Mouse (Mus musculus): ENCODE measurements around the gene Atxn1.

Atxn1 gene

GRCm38 (mm10) chr13:45931891-45932290 is 32.9 kb downstream of the Atxn1 start:
- no peak for DNase-seq (ENCODE audit: extremely low read depth, low read depth, low spot score)

DNA sequence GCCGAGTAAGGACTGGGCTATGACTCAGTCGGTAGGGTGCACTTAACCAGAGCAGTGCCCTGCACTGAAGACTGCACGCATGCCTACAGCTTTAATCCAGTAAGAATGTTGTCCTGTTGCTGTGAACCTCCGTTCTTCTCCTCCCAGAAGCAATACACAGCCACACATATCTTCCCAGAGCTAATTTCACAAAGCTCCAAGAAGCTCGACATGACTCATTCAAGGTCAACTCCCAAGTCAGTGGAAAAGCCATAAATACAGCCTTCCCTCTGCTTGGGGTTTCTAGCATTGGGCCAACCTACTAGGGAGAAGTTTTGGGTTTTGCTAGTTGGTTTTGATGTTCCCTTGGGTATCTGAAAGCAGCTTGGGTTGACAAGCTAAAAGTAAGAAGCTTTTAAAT is 33.6 kb downstream of the Atxn1 start:
- DNase-seq (ENCODE audit: extremely low read depth, low read depth, low spot score), result no peak

GRCm38 (mm10) chr13:45929744-45930143 is 35.1 kb downstream of the Atxn1 start:
- DNase-seq (ENCODE audit: extremely low read depth, low read depth, low spot score), result no peak

GRCm38 (mm10) chr13:45925294-45925693 is 39.5 kb downstream of the Atxn1 start:
- DNase-seq (ENCODE audit: extremely low read depth, low read depth, low spot score), result no peak

DNA sequence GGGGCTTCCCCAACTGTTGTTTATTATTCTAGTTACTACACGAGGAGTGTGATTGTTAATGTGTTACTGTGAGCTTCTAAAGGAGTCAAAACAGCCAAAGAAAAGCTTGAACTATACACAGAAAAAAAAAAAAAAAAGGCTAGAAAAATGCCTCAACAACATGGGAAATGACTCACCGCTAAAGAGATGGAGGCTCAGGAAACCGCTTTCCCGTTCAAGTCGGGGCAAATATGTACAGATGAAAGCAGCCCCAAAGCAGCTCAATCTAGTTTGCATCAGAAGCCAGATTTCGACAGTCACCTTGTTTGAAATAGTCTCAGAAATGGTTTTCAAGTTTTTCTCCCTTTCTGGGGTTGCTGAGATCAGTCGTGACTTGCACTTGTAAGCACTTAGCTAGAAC is 40.3 kb downstream of the Atxn1 start:
- DNase-seq (ENCODE audit: extremely low read depth, low read depth, low spot score), result no peak

DNA sequence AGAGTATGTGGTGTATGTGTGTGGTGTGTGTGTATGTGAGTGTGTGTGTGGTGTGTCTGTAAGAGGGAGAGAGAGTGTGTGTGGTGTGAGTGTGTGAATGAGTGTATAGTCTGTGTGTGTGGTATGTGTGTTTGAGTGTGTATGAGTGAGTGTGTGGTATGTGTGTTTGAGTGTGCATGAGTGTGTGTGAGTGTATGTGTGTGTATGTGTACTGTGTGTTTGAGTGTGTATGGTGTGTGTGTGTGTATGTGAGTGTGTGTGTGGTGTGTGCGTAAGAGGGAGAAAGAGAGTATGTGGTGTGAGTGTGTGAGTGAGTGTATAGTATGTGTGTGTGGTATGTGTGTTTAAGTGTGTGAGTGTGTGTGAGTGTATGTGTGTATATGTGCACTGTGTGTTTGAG is 41.7 kb downstream of the Atxn1 start:
- DNase-seq (ENCODE audit: extremely low read depth, low read depth, low spot score), result no peak

DNA sequence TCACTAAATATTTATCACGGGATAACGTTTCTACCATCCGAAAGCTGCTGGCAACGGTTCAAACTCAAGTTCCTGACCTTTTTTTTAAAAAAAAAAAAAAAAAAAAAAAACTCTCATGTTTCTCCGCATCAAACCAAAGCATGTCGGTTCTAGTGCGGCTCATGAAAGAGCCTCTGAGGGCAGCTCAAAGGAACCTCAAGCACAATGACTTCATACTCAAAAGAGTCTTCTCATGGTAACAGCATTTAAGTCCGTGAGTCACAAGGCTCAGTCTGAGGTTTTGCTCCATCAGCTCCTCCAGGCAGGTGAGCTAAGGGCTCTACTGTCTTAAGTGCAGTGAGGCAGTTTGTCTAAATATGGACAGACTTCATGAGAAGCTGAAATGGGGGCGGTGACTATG is 42.3 kb downstream of the Atxn1 start:
- no peak for DNase-seq (ENCODE audit: extremely low read depth, low read depth, low spot score)

- no peak for DNase-seq (ENCODE audit: extremely low read depth, low read depth, low spot score)
Observed at GRCm38 (mm10) chr13:45918956-45919711, 45.7 kb downstream of the Atxn1 start.

- DNase-seq (ENCODE audit: extremely low read depth, low read depth, low spot score), result no peak
Observed at GRCm38 (mm10) chr13:45918006-45918380, 46.8 kb downstream of the Atxn1 start.

DNA sequence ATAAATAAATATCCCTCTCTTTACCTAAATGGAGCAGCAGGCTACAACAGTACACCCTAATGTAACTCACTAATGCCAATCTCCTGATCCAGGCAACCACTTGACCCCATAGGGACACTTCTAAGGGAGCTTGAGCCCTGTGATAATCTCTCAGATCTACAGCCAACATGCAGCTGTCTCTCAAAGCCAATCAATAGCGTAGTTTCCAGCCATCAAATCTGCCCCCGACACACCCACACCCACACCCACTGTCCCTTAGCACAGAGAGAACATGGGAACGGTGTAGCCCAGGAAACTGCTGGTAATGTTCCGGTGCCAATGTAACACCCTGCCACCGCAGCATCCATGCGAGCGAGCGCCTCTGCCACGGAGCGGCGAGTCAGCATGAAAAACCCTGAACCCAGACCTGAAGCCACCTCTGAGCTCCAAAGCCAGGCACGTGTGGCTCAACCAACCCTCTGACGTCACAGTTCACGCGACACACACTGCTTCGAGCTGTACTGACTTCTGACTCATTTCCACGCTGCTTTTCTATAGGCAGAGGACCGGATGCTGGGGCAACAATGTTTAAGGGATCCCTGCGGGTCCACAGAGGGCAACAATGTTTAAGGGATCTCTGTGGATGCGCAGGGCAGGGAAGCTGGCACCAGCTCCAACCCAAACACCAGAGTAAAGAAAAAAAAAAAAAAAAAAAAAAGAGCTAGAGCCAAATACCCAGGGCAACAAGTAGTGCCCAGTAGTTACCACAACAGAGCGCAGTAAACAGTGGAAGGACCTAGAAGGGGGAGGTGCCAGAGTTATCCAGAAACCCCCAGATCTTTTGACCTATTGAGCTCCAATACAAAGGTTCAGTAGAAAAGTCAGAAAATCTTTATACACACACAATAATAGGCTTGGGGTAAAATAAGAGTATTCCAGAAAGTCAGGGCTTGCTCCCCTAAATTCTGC is 47.5 kb downstream of the Atxn1 start:
- DNase-seq (ENCODE audit: extremely low read depth, low read depth, low spot score), result no peak

- no peak for DNase-seq (ENCODE audit: extremely low read depth, low read depth, low spot score)
Observed at GRCm38 (mm10) chr13:45915921-45916320, 48.9 kb downstream of the Atxn1 start.

DNA sequence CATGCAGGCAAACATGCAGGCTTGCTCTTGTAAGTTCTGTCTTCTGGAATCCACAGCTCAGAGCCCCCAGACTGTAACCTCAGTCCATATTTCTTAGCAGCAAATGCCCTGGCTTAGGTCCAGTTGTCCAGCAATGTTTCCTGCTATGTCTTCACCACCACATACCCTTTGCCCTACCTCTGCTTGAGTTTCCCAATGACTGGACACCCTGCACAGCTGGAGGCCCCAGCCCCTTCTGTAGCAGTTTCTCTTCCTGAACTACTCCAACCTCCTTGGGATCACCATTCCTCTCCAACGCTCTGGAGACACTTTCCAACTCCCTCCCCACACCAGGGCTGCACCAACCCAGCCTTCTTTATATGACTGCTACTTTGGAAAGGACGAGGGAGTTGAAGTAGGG is 49.8 kb downstream of the Atxn1 start:
- DNase-seq (ENCODE audit: extremely low read depth, low read depth, low spot score), result no peak

DNA sequence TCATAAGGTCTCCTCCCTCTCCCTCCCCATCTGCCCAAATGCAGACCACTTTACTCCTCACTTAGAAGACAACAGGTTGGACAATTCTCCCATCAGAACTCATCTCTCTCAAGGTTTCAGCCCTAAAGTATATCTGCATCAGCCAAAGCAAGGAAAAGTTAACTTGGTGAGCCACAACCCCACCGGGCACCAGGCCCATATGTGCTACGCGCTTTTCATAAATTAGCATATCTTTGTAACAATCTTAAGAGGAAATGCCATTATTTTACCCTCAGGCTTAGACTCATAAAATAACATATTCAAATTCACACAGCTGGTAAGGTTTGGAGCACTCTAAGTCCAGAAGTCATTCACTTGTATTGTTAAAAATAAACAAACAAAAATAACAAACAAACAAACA is 50.7 kb downstream of the Atxn1 start:
- no peak for DNase-seq (ENCODE audit: extremely low read depth, low read depth, low spot score)

DNA sequence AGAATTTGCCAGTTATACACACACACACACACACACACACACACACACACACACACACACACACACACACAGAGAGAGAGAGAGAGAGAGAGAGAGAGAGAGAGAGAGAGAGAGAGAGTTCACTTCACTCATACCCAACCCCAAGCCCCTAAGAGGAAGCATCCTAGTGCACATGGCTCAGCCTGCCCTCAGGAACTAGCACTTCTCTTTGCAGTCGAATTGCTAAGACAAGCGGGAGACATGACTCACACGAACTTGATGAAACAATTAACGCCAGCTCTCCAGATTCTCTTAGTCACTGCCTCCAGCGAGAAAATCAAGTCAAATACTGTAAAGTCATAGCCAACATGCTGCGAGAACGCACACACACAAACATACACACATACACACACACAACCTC is 53.0 kb downstream of the Atxn1 start:
- no peak for DNase-seq (ENCODE audit: extremely low read depth, low read depth, low spot score)

DNA sequence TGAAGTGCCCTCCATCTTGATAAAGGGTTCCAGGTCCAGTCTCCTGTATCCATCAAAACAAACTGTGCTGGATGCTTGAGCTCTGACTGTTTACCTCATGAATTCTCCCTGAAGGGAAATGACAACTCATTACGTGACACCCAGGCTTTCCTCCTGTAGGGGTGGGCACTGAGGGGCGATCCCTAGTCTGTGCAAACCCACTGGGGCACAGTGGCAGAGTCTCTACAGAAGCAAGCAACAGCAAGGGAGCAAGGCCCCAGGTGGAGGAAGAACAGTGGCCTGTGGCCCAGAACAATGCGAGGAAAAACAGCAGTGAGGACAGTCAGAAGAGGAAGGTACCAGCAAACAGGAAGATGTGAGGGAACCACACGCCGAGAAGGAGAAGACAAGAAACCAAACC is 53.7 kb downstream of the Atxn1 start:
- DNase-seq (ENCODE audit: extremely low read depth, low read depth, low spot score), result no peak

DNA sequence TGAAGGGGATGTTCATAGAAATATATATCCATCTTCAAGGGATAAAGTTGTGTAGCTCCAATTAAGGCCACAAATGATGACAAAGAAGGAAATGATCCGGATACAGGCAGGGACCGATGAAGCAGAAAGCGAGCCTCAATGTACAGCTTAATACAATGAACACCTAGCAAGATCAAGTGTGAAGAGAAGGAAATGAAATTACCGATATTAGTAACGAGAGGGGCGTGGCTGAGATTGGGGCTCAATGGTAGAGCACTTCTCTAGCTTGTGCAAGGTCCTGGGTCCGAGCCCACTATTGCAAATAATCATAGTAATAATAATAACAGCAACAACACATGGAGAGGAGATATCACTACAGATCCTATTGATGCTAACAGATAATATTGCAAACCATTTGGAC is 54.5 kb downstream of the Atxn1 start:
- DNase-seq (ENCODE audit: extremely low read depth, low read depth, low spot score), result no peak

DNA sequence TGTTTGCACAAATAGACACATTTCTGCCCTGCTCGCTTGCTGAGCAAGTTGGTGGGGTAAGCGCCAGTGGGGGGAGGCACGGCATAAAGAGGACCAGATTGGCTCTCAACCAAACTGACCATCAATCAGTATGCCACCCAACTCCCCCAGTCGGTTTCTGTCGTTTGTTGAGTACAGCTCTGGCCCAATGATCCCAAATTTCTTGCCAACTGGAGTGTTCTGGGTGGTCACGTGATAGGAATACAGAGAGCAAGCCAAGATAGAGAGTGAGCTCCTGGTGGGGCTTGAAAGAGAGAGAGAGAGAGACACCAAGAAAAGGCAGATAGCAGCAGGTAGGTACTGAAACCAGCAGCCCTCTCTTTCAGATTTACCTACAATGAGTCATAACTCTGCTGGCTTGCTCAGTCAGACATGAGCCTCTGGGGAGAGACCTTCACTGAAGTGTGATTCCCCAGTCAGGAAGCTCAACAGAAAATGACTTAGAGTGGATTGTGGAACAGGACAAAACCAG is 57.6 kb downstream of the Atxn1 start:
- DNase-seq (ENCODE audit: extremely low read depth, low read depth, low spot score), result no peak

DNA sequence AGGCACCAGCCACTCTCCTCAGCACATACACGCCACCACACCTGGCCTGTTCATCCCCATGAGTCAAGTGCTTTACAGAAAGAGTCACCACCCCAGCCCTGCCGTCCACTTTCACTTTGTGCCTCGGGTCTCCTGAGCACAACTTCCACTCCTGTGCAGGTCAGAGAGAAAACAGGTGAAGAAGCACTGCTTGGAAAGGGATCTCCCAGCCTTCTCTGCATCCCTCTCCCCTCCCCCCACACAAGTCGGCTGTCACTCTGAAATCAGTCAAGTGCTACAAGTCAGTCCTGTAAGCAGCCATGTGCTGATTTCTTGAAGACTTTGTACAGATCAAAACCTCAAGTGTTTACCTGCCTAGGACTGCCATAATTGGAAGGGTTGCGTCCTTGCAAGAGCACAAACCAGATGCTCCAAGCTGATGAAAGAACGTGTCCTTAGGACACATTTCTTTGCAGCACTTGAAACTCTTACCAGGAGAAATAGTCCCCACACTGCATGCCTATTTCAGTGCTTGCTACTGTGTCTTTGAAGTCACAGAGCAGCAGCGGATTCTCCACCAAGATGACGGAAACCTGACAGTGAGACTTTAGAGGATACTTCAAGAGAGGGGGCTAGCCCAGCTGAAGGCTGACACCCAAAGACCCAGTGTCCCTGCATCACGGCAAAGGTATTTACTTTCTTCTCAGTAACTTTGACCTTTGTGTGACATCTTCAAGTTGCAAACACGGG is 58.2 kb downstream of the Atxn1 start:
- DNase-seq (ENCODE audit: extremely low read depth, low read depth, low spot score), result no peak

DNA sequence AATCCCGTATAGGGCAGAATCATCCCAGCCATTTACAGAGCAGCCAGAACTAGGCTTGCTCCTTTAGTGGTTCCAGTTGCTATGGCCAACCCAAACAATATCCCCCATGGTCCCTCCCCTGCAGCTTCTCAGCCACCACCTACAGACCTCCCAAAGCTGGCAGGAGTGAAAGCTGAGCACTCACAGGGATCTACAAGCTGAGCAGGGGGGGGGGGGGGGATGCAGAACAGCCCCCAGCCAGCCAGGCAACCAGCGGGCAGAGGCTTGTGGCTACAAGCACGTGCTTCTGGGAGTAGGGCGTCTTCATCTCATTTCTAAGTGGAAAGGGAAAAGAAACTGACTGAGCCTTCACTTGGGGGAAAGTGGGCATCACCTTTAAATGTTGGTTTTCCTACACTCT is 59.9 kb downstream of the Atxn1 start:
- DNase-seq (ENCODE audit: extremely low read depth, low read depth, low spot score), result no peak

- no peak for DNase-seq (ENCODE audit: extremely low read depth, low read depth, low spot score)
Observed at GRCm38 (mm10) chr13:45904456-45904855, 60.4 kb downstream of the Atxn1 start.

DNA sequence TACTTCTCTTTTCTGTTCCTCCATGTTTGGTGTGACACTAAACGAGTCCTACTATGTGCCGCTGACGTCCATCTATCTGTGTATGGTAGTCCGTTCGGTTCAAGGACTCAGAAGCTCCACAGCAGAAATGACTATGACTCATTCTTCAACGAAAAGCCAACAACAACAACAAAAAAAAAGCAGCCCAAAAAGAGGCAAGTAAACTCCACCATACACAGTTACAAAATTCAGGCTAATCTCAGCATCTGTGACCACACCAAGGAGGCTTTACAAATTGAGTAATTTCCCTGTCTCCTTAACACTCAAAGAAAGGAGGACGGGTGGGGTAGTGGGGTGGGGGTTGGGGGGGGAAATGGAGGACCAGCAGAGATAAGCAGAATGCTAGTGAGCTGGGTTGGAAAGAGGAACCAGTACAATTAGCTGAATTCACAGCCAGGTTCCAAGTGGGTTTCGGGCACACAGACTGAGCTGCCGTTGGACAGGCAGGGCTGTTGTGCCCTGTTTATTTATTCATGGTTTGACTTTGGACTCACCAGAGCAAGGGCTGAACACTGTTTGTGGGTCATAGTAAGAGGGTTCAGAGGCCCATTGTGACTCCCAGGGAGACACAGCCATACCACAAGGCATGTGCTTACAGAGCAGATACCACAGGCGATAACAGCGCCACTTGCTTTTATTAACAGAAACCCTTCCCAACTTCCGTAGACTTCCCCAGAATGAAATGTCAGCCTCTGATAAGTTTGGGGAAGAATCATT is 61.1 kb downstream of the Atxn1 start:
- DNase-seq (ENCODE audit: extremely low read depth, low read depth, low spot score), result no peak

All from fat pad, adult 2 months (tissue).